Mouse (Mus musculus) bone marrow macrophage, adult 2 months (primary cell): ENCODE measurements at regions not wholly inside any gene's neighbourhood (a gene's known extent, or its start where the extent isn't known, plus 50 kb on each side); places are given as distances from the start of the nearest gene placed in this dataset.

ENCODE experiments used
- H3K27ac ChIP-seq: 2 replicates; pipeline ENCODE4 v1.5.1; 2012; ENCODE audit warnings: low read depth, low read length; ENCODE audit not compliant: insufficient read depth
- H3K4me1 ChIP-seq: 2 replicates; pipeline ENCODE4 v1.6.1; 2012; ENCODE audit warnings: low read length; ENCODE audit not compliant: control insufficient read depth, insufficient read depth
- H3K4me3 ChIP-seq: 2 replicates; pipeline ENCODE4 v1.5.1; 2012; ENCODE audit warnings: mild to moderate bottlenecking, low read length, moderate library complexity; ENCODE audit not compliant: insufficient read depth
- CTCF ChIP-seq: IDR thresholded peaks from 2 replicates; pipeline ENCODE4 v1.5.1; 2012; ENCODE audit warnings: low read depth, mild to moderate bottlenecking, low read length, moderate library complexity
- POLR2A ChIP-seq: IDR thresholded peaks from 2 replicates; pipeline ENCODE4 v1.6.1; 2012; ENCODE audit warnings: mild to moderate bottlenecking, low read depth, low read length, borderline replicate concordance

- TF ChIP-seq POLR2A (no peak), CTCF (no peak)
These were observed 211.6 kb upstream of the Msx2 start for GRCm38 (mm10) chr13:53684498-53684897.

GRCm38 (mm10) chr13:53677187-53677586, 204.3 kb upstream of the Msx2 start:
- Histone ChIP-seq H3K4me3 (no peak overlapping the region), H3K4me1 (no peaks in the 10 kb centered on the region), H3K27ac (no peak overlapping the region)
- TF ChIP-seq POLR2A = no peak
- TF ChIP-seq CTCF = no peak

More at GRCm38 (mm10) chr13:53684498-53684897, 211.6 kb upstream of the Msx2 start:
- H3K4me1 ChIP-seq = no peaks in the 10 kb centered on the region
- H3K27ac ChIP-seq = no peak overlapping the region
- no peak overlapping the region for H3K4me3 ChIP-seq

GRCm38 (mm10) chr13:53670361-53670760, 197.5 kb upstream of the Msx2 start:
- H3K4me1 ChIP-seq = no peaks in the 10 kb centered on the region
- no peak overlapping the region for H3K4me3 ChIP-seq
- H3K27ac ChIP-seq = no peak overlapping the region
- no peak for TF ChIP-seq CTCF

- Histone ChIP-seq H3K4me3 (no peak overlapping the region), H3K27ac (no peak overlapping the region), H3K4me1 (no peaks in the 10 kb centered on the region)
- TF ChIP-seq POLR2A = no peak
- no peak for TF ChIP-seq CTCF
These were observed 194.6 kb upstream of the Msx2 start for GRCm38 (mm10) chr13:53667518-53667917.

GRCm38 (mm10) chr13:53665592-53665991, 192.7 kb upstream of the Msx2 start:
- H3K4me3 ChIP-seq = no peak overlapping the region
- H3K27ac ChIP-seq = no peak overlapping the region
- TF ChIP-seq CTCF = no peak
- TF ChIP-seq POLR2A = no peak
- H3K4me1 ChIP-seq = no peaks in the 10 kb centered on the region

- H3K27ac ChIP-seq = no peak overlapping the region
- H3K4me1 ChIP-seq = no peaks in the 10 kb centered on the region
- no peak for TF ChIP-seq POLR2A
- TF ChIP-seq CTCF = no peak
- H3K4me3 ChIP-seq = no peak overlapping the region
These were observed 191.9 kb upstream of the Msx2 start for GRCm38 (mm10) chr13:53664631-53665230.

GRCm38 (mm10) chr13:53652826-53653225, 180.0 kb upstream of the Msx2 start:
- no peak overlapping the region for H3K4me3 ChIP-seq
- no peak for TF ChIP-seq POLR2A
- TF ChIP-seq CTCF = no peak
- no peaks in the 10 kb centered on the region for H3K4me1 ChIP-seq
- H3K27ac ChIP-seq = no peak overlapping the region

GRCm38 (mm10) chr13:53648353-53648752, 175.5 kb upstream of the Msx2 start:
- TF ChIP-seq POLR2A (no peak), CTCF (no peak)
- Histone ChIP-seq H3K4me3 (no peak overlapping the region), H3K27ac (no peak overlapping the region), H3K4me1 (no peaks in the 10 kb centered on the region)

GRCm38 (mm10) chr13:53642557-53642956, 169.7 kb upstream of the Msx2 start:
- no peaks in the 10 kb centered on the region for H3K4me1 ChIP-seq
- no peak for TF ChIP-seq POLR2A
- no peak for TF ChIP-seq CTCF
- H3K4me3 ChIP-seq = no peak overlapping the region
- H3K27ac ChIP-seq = no peak overlapping the region

GRCm38 (mm10) chr13:53639584-53639983, 166.7 kb upstream of the Msx2 start:
- H3K27ac ChIP-seq = no peak overlapping the region
- TF ChIP-seq POLR2A = no peak
- no peak for TF ChIP-seq CTCF
- no peaks in the 10 kb centered on the region for H3K4me1 ChIP-seq
- no peak overlapping the region for H3K4me3 ChIP-seq

GRCm38 (mm10) chr13:53639115-53639514, 166.2 kb upstream of the Msx2 start:
- Histone ChIP-seq H3K4me1 (no peaks in the 10 kb centered on the region), H3K4me3 (no peak overlapping the region), H3K27ac (no peak overlapping the region)
- no peak for TF ChIP-seq CTCF
- no peak for TF ChIP-seq POLR2A
